Mouse (Mus musculus) gastrocnemius, postnatal 14 days (tissue): ENCODE measurements around the gene Unc119. TPM values are rescaled to one million over a fixed set of nuclear protein-coding genes. Genes with fewer than 3 reads are reported as not detected.

Experiments used
- DNase-seq: peaks from one replicate; pipeline ENCODE4 v3.0.0; 2021; ENCODE audit warnings: mixed read lengths
- intact Hi-C: fragments of 180-260 bp; cut with DNase I; formaldehyde crosslinking; loops from one replicate; pipeline ENCODE4 v1.15.1; 2025; ENCODE audit warnings: low total_unique reads
- total RNA-seq, 2 experiments: library from RNA; stranded (reverse); gene quantifications; 2 replicates each; pipeline ENCODE4 v1.2.3; 2021

Gene Unc119
- total RNA-seq, 2 experiments from 2014 or later = 16.1 to 17.8 TPM

GRCm38 (mm10) chr11:78363309-78364007, 20.2 kb downstream of the Unc119 start:
- no peak for DNase-seq
- intact Hi-C loops = no loop called here

GRCm38 (mm10) chr11:78364103-78364502, 20.8 kb downstream of the Unc119 start:
- no peak for DNase-seq
- intact Hi-C loops = no loop called here

- intact Hi-C loops = no loop called here
- DNase-seq = no peak
These were observed 24.4 kb downstream of the Unc119 start for GRCm38 (mm10) chr11:78367456-78368225.

GRCm38 (mm10) chr11:78370389-78370788, 27.1 kb downstream of the Unc119 start:
- no peak for DNase-seq
- intact Hi-C loops = no loop called here

- intact Hi-C loops = no loop called here
- DNase-seq = no peak
These were observed 28.4 kb downstream of the Unc119 start for GRCm38 (mm10) chr11:78371711-78372110.

- intact Hi-C loops = no loop called here
- DNase-seq = no peak
These were observed 28.9 kb downstream of the Unc119 start for GRCm38 (mm10) chr11:78372166-78372565.

GRCm38 (mm10) chr11:78372610-78373009, 29.3 kb downstream of the Unc119 start:
- intact Hi-C loops = no loop called here
- DNase-seq = peak; percentile 67

GRCm38 (mm10) chr11:78374147-78374546, 30.9 kb downstream of the Unc119 start:
- no peak for DNase-seq
- intact Hi-C loops = no loop called here

- intact Hi-C loops = no loop called here
- no peak for DNase-seq
These were observed 34.4 kb downstream of the Unc119 start for GRCm38 (mm10) chr11:78377549-78378159.

GRCm38 (mm10) chr11:78380351-78380750, 37.1 kb downstream of the Unc119 start:
- no peak for DNase-seq
- intact Hi-C loops = no loop called here

GRCm38 (mm10) chr11:78380996-78381395, 37.7 kb downstream of the Unc119 start:
- DNase-seq = no peak
- intact Hi-C loops = no loop called here

- intact Hi-C loops = no loop called here
- no peak for DNase-seq
These were observed 39.0 kb downstream of the Unc119 start for GRCm38 (mm10) chr11:78382286-78382685.

GRCm38 (mm10) chr11:78382701-78383100, 39.4 kb downstream of the Unc119 start:
- intact Hi-C loops = no loop called here
- DNase-seq = no peak

- intact Hi-C loops = no loop called here
- no peak for DNase-seq
These were observed 42.5 kb downstream of the Unc119 start for GRCm38 (mm10) chr11:78385776-78386175.

GRCm38 (mm10) chr11:78386508-78387043, 43.3 kb downstream of the Unc119 start, which contains the start of gene Foxn1:
Gene Foxn1 (minus strand): TSS chr11:78386558.
- intact Hi-C loops = no loop called here
- DNase-seq = no peak

GRCm38 (mm10) chr11:78392728-78393127, 49.4 kb downstream of the Unc119 start:
- DNase-seq = no peak
- intact Hi-C loops = no loop called here

GRCm38 (mm10) chr11:78396950-78397349, 53.7 kb downstream of the Unc119 start:
- intact Hi-C loops = no loop called here
- no peak for DNase-seq

- intact Hi-C loops = no loop called here
- DNase-seq = peak; percentile 76
These were observed 54.1 kb downstream of the Unc119 start for GRCm38 (mm10) chr11:78397397-78397796.

- no peak for DNase-seq
- intact Hi-C loops = no loop called here
These were observed 54.9 kb downstream of the Unc119 start for GRCm38 (mm10) chr11:78398212-78398611.
